Comparison of ENCODE assay signal across 8 mouse cellular contexts in genomic region chr15:10177519-10178130, GRCm38 (mm10). TPM values are rescaled to one million over a fixed set of nuclear protein-coding genes. Genes with fewer than 3 reads are reported as not detected.
A peak's percentile ranks its signal among the peaks of the same experiment; 100 is the strongest.
DNase-seq lines count a peak whose midpoint lies in the region; ATAC-seq and TF ChIP-seq lines count a peak whose summit lies in the region.

No protein-coding gene starts in this region.

- no peak overlapping the region for H3K27ac ChIP-seq in bone marrow macrophage, adult 2 months (ENCODE audit: insufficient read depth, low read depth, low read length)
- no peak overlapping the region for H3K27ac ChIP-seq in heart, embryonic 11.5 days (ENCODE audit: low read depth, low read length)
- H3K27ac ChIP-seq in kidney, embryonic 14.5 days (ENCODE audit: low read depth, low read length), result no peak overlapping the region
- no peak overlapping the region for H3K27ac ChIP-seq in lung, embryonic 14.5 days (ENCODE audit: low read depth)

- peak; percentile 4 to 13 for DNase-seq in lung, adult 18-20 months
- DNase-seq in lung, postnatal 14 days, result no peak
- DNase-seq in lung, embryonic 14.5 days, result peak; percentile 34
- DNase-seq in retina, embryonic 14.5 days (ENCODE audit: low spot score), result peak; percentile 32
- DNase-seq in cerebellum, adult 18-20 months, result no peak

- H3K27me3 ChIP-seq in heart, embryonic 11.5 days (ENCODE audit: control insufficient read depth, insufficient read depth, low read length), result peaks cover 7% of the 10 kb centered on the region; the same call in 1 of the 2 replicates
- peaks cover 5% of the 10 kb centered on the region; the same call in 1 of the 2 replicates for H3K27me3 ChIP-seq in kidney, embryonic 14.5 days (ENCODE audit: control insufficient read depth, insufficient read depth, low read length)
- H3K27me3 ChIP-seq in lung, embryonic 14.5 days (ENCODE audit: insufficient read depth, low read length), result no peaks in the 10 kb centered on the region

- H3K9me3 ChIP-seq in heart, embryonic 11.5 days (replicated peaks; ENCODE audit: control insufficient read depth, low read length), result no peaks in the 10 kb centered on the region
- no peaks in the 10 kb centered on the region for H3K9me3 ChIP-seq in kidney, embryonic 14.5 days (ENCODE audit: control insufficient read depth, low read length)
- H3K9me3 ChIP-seq in lung, embryonic 14.5 days (ENCODE audit: low read depth, low read length), result no peaks in the 10 kb centered on the region

- no peaks in the 10 kb centered on the region for H3K4me1 ChIP-seq in bone marrow macrophage, adult 2 months (ENCODE audit: control insufficient read depth, insufficient read depth, low read length)
- no peaks in the 10 kb centered on the region for H3K4me1 ChIP-seq in heart, embryonic 11.5 days (ENCODE audit: control insufficient read depth, insufficient read depth, low read length)
- H3K4me1 ChIP-seq in kidney, embryonic 14.5 days (ENCODE audit: control insufficient read depth, insufficient read depth, low read length), result peaks cover 8% of the 10 kb centered on the region; the same call in 1 of the 2 replicates
- H3K4me1 ChIP-seq in lung, embryonic 14.5 days (ENCODE audit: insufficient read depth), result no peaks in the 10 kb centered on the region

- WGBS in heart, embryonic 11.5 days (ENCODE audit: insufficient replicate concordance), result 1% methylated on average over 30 of the region's 30 CpGs
- WGBS in kidney, embryonic 14.5 days, result under 1% methylated on average over 30 of the region's 30 CpGs
- under 1% methylated on average over 30 of the region's 30 CpGs for WGBS in lung, embryonic 14.5 days

- H3K9ac ChIP-seq in heart, embryonic 11.5 days (ENCODE audit: low read depth, low read length), result peak overlapping the region; percentile 47
- H3K9ac ChIP-seq in kidney, embryonic 14.5 days (ENCODE audit: low read depth, low read length), result peak overlapping the region; percentile 28; the same call in 1 of the 2 replicates
- H3K9ac ChIP-seq in lung, embryonic 14.5 days, result peak overlapping the region; percentile 32

- TF ChIP-seq CTCF in bone marrow macrophage, adult 2 months (IDR thresholded peaks at IDR 0.05; ENCODE audit: low read depth, low read length), result no peak
- TF ChIP-seq CTCF in lung, embryonic 14.5 days (IDR thresholded peaks at IDR 0.05; ENCODE audit: low read depth), result no peak

- H3K4me3 ChIP-seq in bone marrow macrophage, adult 2 months (ENCODE audit: insufficient read depth, low read length), result peak overlapping the region; percentile 26; the same call in 1 of the 2 replicates
- peak overlapping the region; percentile 49 for H3K4me3 ChIP-seq in heart, embryonic 11.5 days (ENCODE audit: low read depth, low read length)
- peak overlapping the region; percentile 38 for H3K4me3 ChIP-seq in kidney, embryonic 14.5 days (ENCODE audit: low read length)
- peak overlapping the region; percentile 34 for H3K4me3 ChIP-seq in lung, embryonic 14.5 days (ENCODE audit: low read depth, low read length)

- ATAC-seq in heart, embryonic 11.5 days (replicated peaks; ENCODE audit: insufficient number of reproducible peaks, low FRiP score, low TSS enrichment), result 0 out of 2 replicates have a peak, but pooled peaks have one; percentile 14
- peak; percentile 74 for ATAC-seq in kidney, embryonic 14.5 days (ENCODE audit: low FRiP score, low TSS enrichment)
- no peak for ATAC-seq in lung, embryonic 14.5 days (ENCODE audit: insufficient read depth)

- peak overlapping the region; percentile 92 for H3K4me2 ChIP-seq in heart, embryonic 11.5 days
- peak overlapping the region; percentile 75 for H3K4me2 ChIP-seq in kidney, embryonic 14.5 days (replicated peaks; ENCODE audit: low read depth, low read length)
- peak overlapping the region; percentile 67 for H3K4me2 ChIP-seq in lung, embryonic 14.5 days

- no peaks in the 10 kb centered on the region for H3K36me3 ChIP-seq in heart, embryonic 11.5 days (ENCODE audit: control insufficient read depth, insufficient read depth, low read length)
- H3K36me3 ChIP-seq in kidney, embryonic 14.5 days (ENCODE audit: control insufficient read depth, insufficient read depth, low read length), result no peaks in the 10 kb centered on the region
- H3K36me3 ChIP-seq in lung, embryonic 14.5 days (ENCODE audit: insufficient read depth), result no peaks in the 10 kb centered on the region

- TF ChIP-seq POLR2A in bone marrow macrophage, adult 2 months (IDR thresholded peaks at IDR 0.05; ENCODE audit: borderline replicate concordance, low read depth, low read length), result no peak

RNA-seq across cellular contexts. Expression of gene Prlr, which starts 0.6 kb away (rescaled TPM):
- not detected in 2 replicates for polyA plus RNA-seq in bone marrow macrophage, adult 2 months (2012; ENCODE audit: insufficient read depth, insufficient read length, missing spikeins)
- polyA plus RNA-seq in heart, embryonic 11.5 days (2014; fragmentation: Nextera tagmentation; extraction: Ambion mirVana), result 1.3 and 4.0 TPM in 2 replicates
- 1.4 and 2.5 TPM in 2 replicates for polyA plus RNA-seq in kidney, embryonic 14.5 days (2014; fragmentation: Nextera tagmentation; extraction: Ambion mirVana)
- polyA plus RNA-seq in lung, embryonic 14.5 days (2014; fragmentation: Nextera tagmentation; extraction: Ambion mirVana), result 0.04 and 0.07 TPM in 2 replicates

Comparison
In these comparisons a context has a peak if more than half of its experiments do, and no peak if none do; other contexts are left out.
1. DNase-seq: peak in lung, adult 18-20 months (2 of 2), lung, embryonic 14.5 days (single experiment) and retina, embryonic 14.5 days (single experiment); none in lung, postnatal 14 days (single experiment) and cerebellum, adult 18-20 months (0 of 2).
2. Peak in every context shown above with its lines, with median percentiles within 50 percentile points of each other: H3K4me3 ChIP-seq, H3K4me2 ChIP-seq and H3K9ac ChIP-seq.